14 mouse cellular contexts compared by ENCODE assay signal in the genomic region with DNA sequence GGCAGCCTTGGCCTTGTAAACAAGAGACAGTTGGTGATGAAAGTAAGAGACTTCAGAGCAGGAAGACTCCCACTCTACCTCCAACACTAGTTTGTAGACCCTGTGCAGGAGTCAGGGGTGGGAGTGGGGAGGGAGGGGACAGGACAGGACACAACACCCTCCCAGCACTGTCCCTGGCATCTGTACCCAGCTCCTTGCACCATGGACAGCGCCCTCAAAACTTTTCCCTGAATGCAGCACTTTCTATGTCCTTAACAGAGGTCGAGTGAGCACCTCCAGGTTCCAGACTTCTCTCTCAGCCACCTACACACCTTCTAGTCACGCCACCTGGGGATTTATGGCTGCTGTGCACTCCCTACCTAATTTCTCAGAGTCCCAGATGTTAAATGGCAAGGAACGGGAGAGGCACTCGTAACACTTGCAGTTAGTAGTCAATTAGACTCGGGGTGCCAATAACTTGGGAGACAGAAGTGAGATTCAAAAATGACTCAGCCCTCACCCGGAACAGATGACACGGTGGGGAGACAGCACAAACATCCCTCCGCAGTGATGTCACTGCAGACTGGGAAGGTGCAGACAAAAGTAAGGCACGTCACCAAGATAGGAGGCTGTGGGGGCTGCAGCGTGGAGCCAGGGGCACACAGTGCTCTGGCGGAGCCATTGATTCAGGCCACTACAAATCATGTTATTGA. TPM values are rescaled to one million over a fixed set of nuclear protein-coding genes. Genes with fewer than 3 reads are reported as not detected.
A peak's percentile ranks its signal among the peaks of the same experiment; 100 is the strongest.
DNase-seq lines count a peak whose midpoint lies in the region; ATAC-seq lines count a peak whose summit lies in the region.
"Had no signal": no experiment of that assay in that cellular context is flagged by ENCODE, and none has a peak within 500 bp of the region (broad histone marks: within the 10 kb centered on the region; RNA-seq: fewer than 3 reads in every experiment).

No protein-coding gene starts in this region.

- peak; percentile 17 to 57 for DNase-seq in frontal cortex, adult 2 months (ENCODE audit: extremely low spot score in 1 of 2, low spot score in 1 of 2)
- peak; percentile 20 to 33 for DNase-seq in right cerebral cortex, adult 2 months (ENCODE audit: low spot score in 2 of 2)
- no peak for DNase-seq in right cerebral cortex, postnatal 10 days (ENCODE audit: low spot score in 2 of 2)
- peak; percentile 41 for DNase-seq in embryo, embryonic 10.5 days (ENCODE audit: low spot score)
- DNase-seq in spleen, postnatal 14 days (ENCODE audit: low spot score in 2 of 2): no peak
- no peak for DNase-seq in lung, postnatal 25 days (ENCODE audit: low spot score)
- DNase-seq: cerebellum, adult 11-12 months; gastrocnemius, postnatal 14 days; kidney, postnatal 10 days; lung, adult 2 months; thymus, postnatal 25 days had no signal

- ATAC-seq in frontal cortex, adult (ENCODE audit: low TSS enrichment): no peak
- ATAC-seq: activated CD4-positive, CD25-positive, alpha-beta regulatory T cell, adult 4 months; intestine, embryonic 16.5 days had no signal

RNA-seq across cellular contexts. Expression of a gene that starts 32.1 kb away (rescaled TPM):
- 12.3 and 14.3 TPM in 2 replicates for polyA plus RNA-seq in frontal cortex, adult 2 months (2012; rRNA removed)

RNA-seq across cellular contexts. Expression of a gene that starts 45.0 kb away (rescaled TPM):
- polyA plus RNA-seq in frontal cortex, adult 2 months (2012; rRNA removed): 27.1 and 33.0 TPM in 2 replicates

RNA-seq across cellular contexts. Expression of a gene that starts 50.2 kb away (rescaled TPM):
- 154 and 162 TPM in 2 replicates for polyA plus RNA-seq in frontal cortex, adult 2 months (2012; rRNA removed)

Comparison
In these comparisons a context has a peak if more than half of its experiments do, and no peak if none do; other contexts are left out.
1. DNase-seq: peak in frontal cortex, adult 2 months (2 of 2), right cerebral cortex, adult 2 months (2 of 2) and embryo, embryonic 10.5 days (single experiment); none in right cerebral cortex, postnatal 10 days (0 of 2), spleen, postnatal 14 days (0 of 2) and lung, postnatal 25 days (single experiment).